Mouse (Mus musculus) small intestine, adult 2 months (tissue): ENCODE measurements around the gene Mthfd1l. TPM values are rescaled to one million over a fixed set of nuclear protein-coding genes. Genes with fewer than 3 reads are reported as not detected.

ENCODE experiments used
- H3K27ac ChIP-seq: fragments of 200-500 bp; 2 replicates; pipeline ENCODE4 v1.5.1; 2012; ENCODE audit warnings: low read depth, low read length, control low read depth, inconsistent platforms; ENCODE audit not compliant: insufficient read depth
- H3K27me3 ChIP-seq: fragments of 200-500 bp; 2 replicates; pipeline ENCODE4 v1.6.1; 2012; ENCODE audit warnings: mild to moderate bottlenecking, moderate library complexity, low read length, inconsistent platforms; ENCODE audit not compliant: control insufficient read depth, insufficient read depth
- H3K36me3 ChIP-seq: fragments of 200-500 bp; 2 replicates; pipeline ENCODE4 v1.6.1; 2012; ENCODE audit warnings: mild to moderate bottlenecking, low read length, control low read depth, inconsistent platforms; ENCODE audit not compliant: control insufficient read depth, insufficient read depth
- H3K4me1 ChIP-seq: fragments of 200-500 bp; 2 replicates; pipeline ENCODE4 v1.6.1; 2012; ENCODE audit warnings: low read length, inconsistent platforms, mixed read lengths; ENCODE audit not compliant: control insufficient read depth, insufficient read depth, insufficient read length
- H3K4me3 ChIP-seq: fragments of 200-500 bp; 2 replicates; pipeline ENCODE4 v1.5.1; 2012; ENCODE audit warnings: low read depth, mild to moderate bottlenecking, control low read depth, inconsistent platforms, low read length, moderate library complexity
- CTCF ChIP-seq: fragments of 200-500 bp; IDR thresholded peaks from 2 replicates; pipeline ENCODE4 v1.5.1; 2012; ENCODE audit warnings: low read depth, mild to moderate bottlenecking, control low read depth, inconsistent platforms, low read length, moderate library complexity, mixed read lengths; ENCODE audit not compliant: insufficient replicate concordance, insufficient read length; ENCODE audit errors: extremely low read depth
- POLR2A ChIP-seq: fragments of 200-500 bp; IDR thresholded peaks from 2 replicates; pipeline ENCODE4 v1.6.1; 2012; ENCODE audit warnings: low read depth, mild to moderate bottlenecking, control low read depth, inconsistent platforms, low read length, moderate library complexity
- WGBS: fragments of 180-500 bp; shearing (Covaris S2); methylation state at CpG from one replicate; pipeline ENCODE4 v1.1.7; 2018; 5-methylcytosine and 5-hydroxymethylcytosine counted together
- polyA plus RNA-seq: library from polyadenylated mRNA; depleted of rRNA; stranded (reverse); fragments of >200 nt; gene quantifications from 2 replicates; pipeline ENCODE4 v1.2.3, GENCODE M21; 2012

Gene Mthfd1l
- polyA plus RNA-seq, 1 experiment: 1.3 TPM

DNA sequence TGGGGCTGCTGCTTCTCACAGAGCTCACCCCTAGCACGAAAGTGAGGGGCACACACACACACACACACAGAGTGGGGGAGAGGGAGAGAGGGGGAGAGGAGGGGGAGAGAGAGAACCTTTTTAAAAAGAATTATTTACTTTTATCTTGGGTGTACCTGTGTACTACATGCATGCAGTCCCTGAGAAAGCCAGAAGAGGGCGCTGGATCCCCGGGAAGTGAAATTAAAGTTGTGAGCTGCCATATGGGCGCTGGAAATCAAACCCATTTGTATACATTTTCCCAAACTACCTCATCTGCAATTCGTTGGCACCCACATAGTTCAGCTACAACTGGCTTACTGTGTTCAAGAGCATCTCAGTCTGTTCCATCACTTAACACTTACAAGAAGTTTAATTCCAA, 14.3 kb upstream of the Mthfd1l start:
- Histone ChIP-seq H3K4me3 (no peak overlapping the region), H3K27ac (no peak overlapping the region), H3K27me3 (no peaks in the 10 kb centered on the region), H3K36me3 (peaks cover 14% of the 10 kb centered on the region; the same call in 1 of the 2 replicates), H3K4me1 (no peaks in the 10 kb centered on the region)
- TF ChIP-seq CTCF (peak; percentile 11; the same call in 1 of the 2 replicates), POLR2A (no peak)
- WGBS: 81% methylated on average over 5 of the region's 5 CpGs

GRCm38 (mm10) chr10:3969026-3969425, 3.9 kb upstream of the Mthfd1l start:
- Histone ChIP-seq H3K4me1 (peaks cover 3% of the 10 kb centered on the region; the same call in 1 of the 2 replicates), H3K27me3 (no peaks in the 10 kb centered on the region), H3K4me3 (no peak overlapping the region), H3K27ac (no peak overlapping the region), H3K36me3 (no peaks in the 10 kb centered on the region)
- WGBS: 23% methylated on average over 3 of the region's 3 CpGs
- TF ChIP-seq POLR2A: no peak
- TF ChIP-seq CTCF: no peak

DNA sequence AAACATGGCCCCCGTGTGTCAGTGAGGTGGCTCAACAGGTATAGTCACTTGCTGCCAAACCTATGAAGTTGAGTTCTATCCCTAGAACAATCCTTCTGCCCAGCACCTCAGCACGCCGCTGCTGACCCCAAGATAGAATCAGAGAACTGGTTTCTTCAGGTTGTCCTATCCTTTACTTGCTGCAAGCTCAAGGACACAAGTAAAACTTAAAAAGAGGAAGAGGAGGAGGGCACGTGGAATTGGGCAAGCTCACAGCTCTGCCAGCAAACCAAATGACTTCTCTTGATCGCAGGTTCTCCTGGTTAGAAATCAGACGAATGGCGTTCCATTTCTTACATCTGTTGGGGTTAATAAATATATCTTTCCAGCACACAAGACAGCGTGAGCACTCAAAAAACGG, 681 bp upstream of the Mthfd1l start:
- 85% methylated on average over 9 of the region's 9 CpGs for WGBS
- no peak overlapping the region for H3K27ac ChIP-seq
- no peaks in the 10 kb centered on the region for H3K36me3 ChIP-seq
- H3K4me3 ChIP-seq: no peak overlapping the region
- no peaks in the 10 kb centered on the region for H3K27me3 ChIP-seq
- TF ChIP-seq POLR2A (no peak), CTCF (no peak)
- H3K4me1 ChIP-seq: peaks cover 3% of the 10 kb centered on the region; the same call in 1 of the 2 replicates

- Histone ChIP-seq H3K27ac (peak overlapping the region; percentile 82), H3K36me3 (no peaks in the 10 kb centered on the region), H3K4me1 (peaks cover 3% of the 10 kb centered on the region), H3K27me3 (no peaks in the 10 kb centered on the region), H3K4me3 (peak overlapping the region; percentile 91)
- TF ChIP-seq POLR2A (peak; percentile 29; the same call in 1 of the 2 replicates), CTCF (no peak)
- under 1% methylated on average over 39 of the region's 39 CpGs for WGBS
These were observed 712 bp downstream of the Mthfd1l start for GRCm38 (mm10) chr10:3973589-3974070.

- WGBS: 71% methylated on average over 3 of the region's 3 CpGs
- TF ChIP-seq POLR2A: no peak
- no peak for TF ChIP-seq CTCF
- no peak overlapping the region for H3K4me3 ChIP-seq
- no peak overlapping the region for H3K27ac ChIP-seq
- H3K4me1 ChIP-seq: peaks cover 8% of the 10 kb centered on the region
- H3K36me3 ChIP-seq: no peaks in the 10 kb centered on the region; the same call in 1 of the 2 replicates
- no peaks in the 10 kb centered on the region for H3K27me3 ChIP-seq
These were observed 1.5 kb downstream of the Mthfd1l start for GRCm38 (mm10) chr10:3974380-3974779.

DNA sequence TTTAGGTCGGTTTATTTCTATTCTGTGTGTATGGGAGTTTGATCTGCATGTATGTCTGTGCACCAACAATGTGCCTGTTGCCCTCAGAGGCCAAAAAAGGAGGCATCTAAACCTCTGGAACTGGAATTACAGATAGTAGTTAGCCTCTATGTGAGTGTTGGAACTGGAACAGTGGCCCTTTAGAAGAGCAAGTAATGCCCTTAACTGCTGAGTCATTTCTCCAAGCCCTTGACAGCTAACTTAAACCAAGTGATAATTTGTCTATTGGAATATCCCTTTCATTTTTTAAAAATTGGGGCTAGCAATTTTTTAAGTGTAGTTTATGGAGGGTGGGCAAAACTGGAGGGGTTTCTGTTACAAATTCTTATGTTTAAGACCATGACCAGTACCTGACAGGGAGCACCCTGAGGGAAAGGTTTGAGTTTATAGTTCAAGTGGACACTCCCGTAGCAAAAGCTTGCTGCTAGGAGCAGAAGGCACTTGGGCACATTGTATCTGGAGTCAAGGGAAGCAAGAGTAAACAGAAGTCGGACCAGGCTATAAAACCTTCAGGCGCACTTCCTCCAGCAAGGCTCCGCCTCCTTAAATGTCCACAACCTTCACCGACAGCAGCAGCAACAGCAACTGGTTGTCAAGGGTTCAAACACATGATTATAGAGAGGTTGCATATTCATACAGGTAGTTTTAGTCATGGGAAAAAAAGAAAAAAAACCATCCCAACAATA, 3.1 kb downstream of the Mthfd1l start:
- TF ChIP-seq CTCF: no peak
- TF ChIP-seq POLR2A: no peak
- WGBS: 19% methylated on average over 6 of the region's 6 CpGs
- Histone ChIP-seq H3K27me3 (no peaks in the 10 kb centered on the region), H3K4me3 (no peak overlapping the region), H3K27ac (peak overlapping the region; percentile 18; the same call in 1 of the 2 replicates), H3K4me1 (peaks cover 8% of the 10 kb centered on the region), H3K36me3 (peaks cover 2% of the 10 kb centered on the region)

DNA sequence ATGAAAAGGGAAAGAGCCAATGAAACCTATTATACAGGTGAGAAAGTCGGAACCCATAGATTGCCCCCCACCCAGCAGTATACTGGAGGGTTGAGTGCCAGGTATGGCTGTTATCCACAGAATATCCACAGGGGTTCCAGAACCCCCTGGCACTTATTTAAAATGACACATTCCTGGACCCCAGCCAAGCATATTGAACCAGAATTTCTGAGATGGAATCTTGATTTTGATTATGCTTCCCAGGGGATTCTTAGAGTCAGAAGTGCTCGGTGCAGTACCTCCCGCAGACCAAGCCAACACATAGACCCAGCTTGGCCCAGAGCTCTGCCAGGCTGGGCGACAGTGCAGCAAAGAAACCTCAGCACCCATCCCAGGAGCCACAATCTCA, 3.7 kb downstream of the Mthfd1l start:
- no peak overlapping the region for H3K4me3 ChIP-seq
- no peaks in the 10 kb centered on the region for H3K27me3 ChIP-seq
- TF ChIP-seq POLR2A: no peak
- TF ChIP-seq CTCF: no peak
- H3K36me3 ChIP-seq: peaks cover 2% of the 10 kb centered on the region
- WGBS: 60% methylated on average over 4 of the region's 4 CpGs
- no peak overlapping the region for H3K27ac ChIP-seq
- H3K4me1 ChIP-seq: peaks cover 8% of the 10 kb centered on the region
